Mouse (Mus musculus) CD8-positive naive resting alpha-beta T cell, adult 2 months (primary cell): ENCODE measurements at regions not wholly inside any gene's neighbourhood (a gene's known extent, or its start where the extent isn't known, plus 50 kb on each side); places are given as distances from the start of the nearest gene placed in this dataset.

Source experiments
- DNase-seq, 2 experiments: peaks; one replicate each; pipeline ENCODE4 v3.0.0; 2022; ENCODE audit warnings: low read depth in 2 of 2, low spot score in 2 of 2

- no peak for DNase-seq
Observed at GRCm38 (mm10) chr2:133498186-133498571, 53.8 kb upstream of the Bmp2 start.

- no peak for DNase-seq
Observed at GRCm38 (mm10) chr2:133498717-133499143, 53.2 kb upstream of the Bmp2 start.

GRCm38 (mm10) chr2:133499904-133500303 lies 52.1 kb upstream of the Bmp2 start:
- no peak for DNase-seq
